Mouse (Mus musculus): ENCODE data around the gene Adgrl4.

Gene Adgrl4

GRCm38 (mm10) chr3:151437693-151438092 lies at the start of gene Adgrl4:
Gene Adgrl4, plus strand, starts transcription at chr3:151437887.
- DNase-seq, result no peak

- DNase-seq, result no peak
Observed at GRCm38 (mm10) chr3:151390912-151391311, 46.8 kb upstream of the Adgrl4 start.

GRCm38 (mm10) chr3:151392891-151393290 lies 44.8 kb upstream of the Adgrl4 start:
- no peak for DNase-seq

GRCm38 (mm10) chr3:151393330-151393729 lies 44.4 kb upstream of the Adgrl4 start:
- DNase-seq, result no peak

- no peak for DNase-seq
Observed at GRCm38 (mm10) chr3:151399270-151399669, 38.4 kb upstream of the Adgrl4 start.

GRCm38 (mm10) chr3:151411031-151411430 lies 26.7 kb upstream of the Adgrl4 start:
- DNase-seq, result no peak

- no peak for DNase-seq
Observed at GRCm38 (mm10) chr3:151411488-151411887, 26.2 kb upstream of the Adgrl4 start.

- DNase-seq, result no peak
Observed at GRCm38 (mm10) chr3:151416931-151417330, 20.8 kb upstream of the Adgrl4 start.

GRCm38 (mm10) chr3:151417688-151418572 lies 19.8 kb upstream of the Adgrl4 start:
- DNase-seq, result no peak

- no peak for DNase-seq
Observed at GRCm38 (mm10) chr3:151424326-151425207, 13.1 kb upstream of the Adgrl4 start.

GRCm38 (mm10) chr3:151430106-151430505 lies 7.6 kb upstream of the Adgrl4 start:
- no peak for DNase-seq

GRCm38 (mm10) chr3:151431507-151431906 lies 6.2 kb upstream of the Adgrl4 start:
- no peak for DNase-seq

GRCm38 (mm10) chr3:151438364-151438763 lies 677 bp downstream of the Adgrl4 start:
- no peak for DNase-seq

GRCm38 (mm10) chr3:151439976-151440375 lies 2.3 kb downstream of the Adgrl4 start:
- no peak for DNase-seq

- DNase-seq, result no peak
Observed at GRCm38 (mm10) chr3:151442026-151442425, 4.3 kb downstream of the Adgrl4 start.

- no peak for DNase-seq
Observed at GRCm38 (mm10) chr3:151443486-151443885, 5.8 kb downstream of the Adgrl4 start.

GRCm38 (mm10) chr3:151444284-151444683 lies 6.6 kb downstream of the Adgrl4 start:
- DNase-seq, result no peak

- no peak for DNase-seq
Observed at GRCm38 (mm10) chr3:151445936-151446335, 8.2 kb downstream of the Adgrl4 start.

GRCm38 (mm10) chr3:151454985-151455701 lies 17.5 kb downstream of the Adgrl4 start:
- no peak for DNase-seq

GRCm38 (mm10) chr3:151459430-151460190 lies 21.9 kb downstream of the Adgrl4 start:
- no peak for DNase-seq

- no peak for DNase-seq
Observed at GRCm38 (mm10) chr3:151465215-151465614, 27.5 kb downstream of the Adgrl4 start.

- no peak for DNase-seq
Observed at GRCm38 (mm10) chr3:151488853-151489252, 51.2 kb downstream of the Adgrl4 start.

Data from cerebellum, adult 9-11 months (tissue).